Mouse (Mus musculus) heart, adult 2 months (tissue): Measurements from ENCODE around the gene Hmox2. TPM values are rescaled to one million over a fixed set of nuclear protein-coding genes. Genes with fewer than 3 reads are reported as not detected.
A peak's percentile ranks its signal among the peaks of the same experiment; 100 is the strongest.

Experiments used
- DNase-seq, 2 experiments: peaks; one replicate each; pipeline ENCODE4 v3.0.0; 2021
- H3K27ac ChIP-seq: fragments of 200-600 bp; 2 replicates; pipeline ENCODE4 v1.8.1; 2022
- H3K27me3 ChIP-seq: fragments of 200-500 bp; 2 replicates; pipeline ENCODE4 v1.6.1; 2012; ENCODE audit warnings: mild to moderate bottlenecking, low read length, inconsistent platforms, mixed read lengths; ENCODE audit not compliant: control insufficient read depth, insufficient read depth
- H3K36me3 ChIP-seq: fragments of 200-500 bp; 2 replicates; pipeline ENCODE4 v1.6.1; 2012; ENCODE audit warnings: low read length, inconsistent platforms; ENCODE audit not compliant: control insufficient read depth, insufficient read depth
- H3K4me1 ChIP-seq: fragments of 200-500 bp; 2 replicates; pipeline ENCODE4 v1.6.1; 2011; ENCODE audit warnings: low read length; ENCODE audit not compliant: control insufficient read depth, insufficient read depth
- H3K4me3 ChIP-seq: fragments of 200-600 bp; 2 replicates; pipeline ENCODE4 v1.8.1; 2022
- H3K79me2 ChIP-seq: fragments of 200-500 bp; replicated peaks from 2 replicates; pipeline ENCODE4 v1.6.1; 2012; ENCODE audit warnings: mild to moderate bottlenecking, inconsistent platforms, low read length, moderate library complexity, mixed read lengths; ENCODE audit not compliant: control insufficient read depth, insufficient read depth
- H3K9ac ChIP-seq: fragments of 200-500 bp; 2 replicates; pipeline ENCODE4 v1.6.1; 2012; ENCODE audit warnings: low read depth, mild to moderate bottlenecking, control low read depth, inconsistent platforms, low read length, mixed read lengths
- CTCF ChIP-seq: fragments of 200-600 bp; IDR thresholded peaks from 2 replicates; pipeline ENCODE4 v1.8.1; 2022; ENCODE audit warnings: antibody characterized with exemption, mild to moderate bottlenecking, moderate library complexity
- EP300 ChIP-seq: fragments of 200-500 bp; IDR thresholded peaks from 2 replicates; pipeline ENCODE4 v1.6.1; 2011; ENCODE audit warnings: low read depth, low read length, control low read depth; ENCODE audit not compliant: insufficient read depth
- POLR2A ChIP-seq: fragments of 200-500 bp; IDR thresholded peaks from 2 replicates; pipeline ENCODE4 v1.6.1; 2011; ENCODE audit warnings: mild to moderate bottlenecking, low read depth, low read length, control low read depth; ENCODE audit not compliant: insufficient read depth
- WGBS: fragments of 180-500 bp; shearing (Covaris S2); methylation state at CpG from one replicate; pipeline ENCODE4 v1.1.7; 2018; 5-methylcytosine and 5-hydroxymethylcytosine counted together
- intact Hi-C: fragments of 180-260 bp; cut with DNase I; formaldehyde crosslinking; loops from one replicate; pipeline ENCODE4 v1.15.1; 2025
- polyA plus RNA-seq: library from polyadenylated mRNA; depleted of rRNA; stranded (reverse); fragments of >200 nt; gene quantifications from 2 replicates; pipeline ENCODE4 v1.2.3, GENCODE M21; 2012
- total RNA-seq, 2 experiments: library from RNA; stranded (reverse); gene quantifications; 2 replicates each; pipeline ENCODE4 v1.2.3; 2021

The Hmox2 gene
- total and polyA plus RNA-seq, 3 experiments = 38.3 to 84.9 (median 72.4) TPM

GRCm38 (mm10) chr16:4702646-4703045 is 23.5 kb upstream of the Hmox2 start:
- no peaks in the 10 kb centered on the region for H3K27me3 ChIP-seq
- H3K27ac ChIP-seq = no peak overlapping the region
- intact Hi-C loops = no loop called here
- WGBS = 71% methylated on average over 1 of the region's 1 CpGs
- H3K4me3 ChIP-seq = no peak overlapping the region
- H3K9ac ChIP-seq = no peak overlapping the region
- no peaks in the 10 kb centered on the region for H3K4me1 ChIP-seq
- no peaks in the 10 kb centered on the region for H3K79me2 ChIP-seq
- DNase-seq = no peak
- H3K36me3 ChIP-seq = no peaks in the 10 kb centered on the region; the same call in 1 of the 2 replicates
- TF ChIP-seq EP300 = no peak
- TF ChIP-seq CTCF = no peak
- no peak for TF ChIP-seq POLR2A

GRCm38 (mm10) chr16:4705541-4705940 is 20.6 kb upstream of the Hmox2 start:
- no peak for DNase-seq
- no peak overlapping the region for H3K9ac ChIP-seq
- no peak overlapping the region for H3K27ac ChIP-seq
- intact Hi-C loops = loop anchor here (5.0 kb wide), 1 partner anchor 172 kb away; no protein-coding TSS in a partner anchor
- no peaks in the 10 kb centered on the region; the same call in 1 of the 2 replicates for H3K36me3 ChIP-seq
- H3K79me2 ChIP-seq = no peaks in the 10 kb centered on the region
- no peaks in the 10 kb centered on the region for H3K4me1 ChIP-seq
- 59% methylated on average over 4 of the region's 4 CpGs for WGBS
- H3K27me3 ChIP-seq = no peaks in the 10 kb centered on the region
- TF ChIP-seq CTCF = no peak
- TF ChIP-seq EP300 = no peak
- TF ChIP-seq POLR2A = no peak
- H3K4me3 ChIP-seq = no peak overlapping the region

- H3K4me3 ChIP-seq = no peak overlapping the region
- peaks cover 7% of the 10 kb centered on the region for H3K4me1 ChIP-seq
- H3K9ac ChIP-seq = no peak overlapping the region
- intact Hi-C loops = no loop called here
- no peaks in the 10 kb centered on the region for H3K79me2 ChIP-seq
- no peak for TF ChIP-seq POLR2A
- no peak for TF ChIP-seq CTCF
- TF ChIP-seq EP300 = no peak
- no peak for DNase-seq
- H3K27me3 ChIP-seq = no peaks in the 10 kb centered on the region
- no peaks in the 10 kb centered on the region; the same call in 1 of the 2 replicates for H3K36me3 ChIP-seq
- WGBS = 92% methylated on average over 4 of the region's 4 CpGs
- no peak overlapping the region for H3K27ac ChIP-seq
Observed at GRCm38 (mm10) chr16:4711173-4711572, 15.0 kb upstream of the Hmox2 start.

GRCm38 (mm10) chr16:4713861-4714710 is 12.1 kb upstream of the Hmox2 start:
- Histone ChIP-seq H3K4me3 (no peak overlapping the region), H3K27ac (peak overlapping the region; percentile 47; the same call in 1 of the 2 replicates), H3K27me3 (no peaks in the 10 kb centered on the region), H3K4me1 (peaks cover 7% of the 10 kb centered on the region), H3K36me3 (no peaks in the 10 kb centered on the region), H3K79me2 (no peaks in the 10 kb centered on the region), H3K9ac (no peak overlapping the region)
- intact Hi-C loops = no loop called here
- TF ChIP-seq POLR2A (no peak), EP300 (peak; percentile 73), CTCF (no peak)
- DNase-seq = peak; percentile 40 to 74
- 40% methylated on average over 17 of the region's 17 CpGs for WGBS

- Histone ChIP-seq H3K36me3 (no peaks in the 10 kb centered on the region), H3K4me1 (peaks cover 9% of the 10 kb centered on the region), H3K79me2 (no peaks in the 10 kb centered on the region), H3K27me3 (no peaks in the 10 kb centered on the region), H3K27ac (no peak overlapping the region), H3K9ac (no peak overlapping the region), H3K4me3 (no peak overlapping the region)
- intact Hi-C loops = no loop called here
- DNase-seq = no peak
- TF ChIP-seq EP300 = no peak
- TF ChIP-seq POLR2A = no peak
- no peak for TF ChIP-seq CTCF
- WGBS = 76% methylated on average over 3 of the region's 3 CpGs
Observed at GRCm38 (mm10) chr16:4717866-4718265, 8.3 kb upstream of the Hmox2 start.

- Histone ChIP-seq H3K4me1 (peaks cover 8% of the 10 kb centered on the region), H3K79me2 (no peaks in the 10 kb centered on the region), H3K27me3 (no peaks in the 10 kb centered on the region), H3K27ac (peak within 1 kb of the TSS; percentile 68), H3K4me3 (peak within 1 kb of the TSS; percentile 61), H3K9ac (peak within 1 kb of the TSS; percentile 69), H3K36me3 (no peaks in the 10 kb centered on the region)
- DNase-seq = peak; percentile 76 to 77
- TF ChIP-seq EP300 (no peak), POLR2A (peak; percentile 59; the same call in 1 of the 2 replicates), CTCF (0 out of 2 replicates have a peak, but pooled peaks have one; percentile 2)
- intact Hi-C loops = no loop called here
- 13% methylated on average over 33 of the region's 33 CpGs for WGBS
Observed at GRCm38 (mm10) chr16:4718753-4719518, 7.2 kb upstream of the Hmox2 start, which contains the start of gene Nmral1. Gene Nmral1 (minus strand): TSS chr16:4719356.
